In the genomic region with DNA sequence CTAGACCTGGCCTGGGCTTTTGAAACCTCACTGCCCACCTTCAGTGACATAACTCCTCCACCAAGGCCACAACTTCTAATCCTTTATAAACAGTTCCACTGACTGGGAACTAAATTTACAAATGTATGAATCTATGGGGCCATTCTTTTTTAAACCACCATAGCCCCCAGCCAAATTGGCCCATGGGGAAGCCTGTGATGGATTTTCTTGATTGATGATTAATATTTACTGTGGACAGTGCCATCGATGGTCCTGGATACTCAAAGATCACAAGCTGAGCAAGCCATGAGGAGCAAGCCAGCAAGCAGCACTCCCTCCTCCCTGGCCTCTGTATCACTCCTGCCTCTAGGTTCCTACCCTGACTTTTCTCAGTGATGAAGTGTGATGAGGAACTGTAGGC, we compare ENCODE assay signal across 35 mouse cellular contexts.
"Had no signal": no experiment of that assay in that cellular context is flagged by ENCODE, and none has a peak within 500 bp of the region (broad histone marks: within the 10 kb centered on the region; RNA-seq: fewer than 3 reads in every experiment).

No protein-coding gene starts in this region.

- H3K36me3 ChIP-seq: heart, embryonic 10.5 days; heart, embryonic 13.5 days; heart, embryonic 15.5 days; hindbrain, embryonic 10.5 days; hindbrain, embryonic 12.5 days; hindbrain, embryonic 13.5 days; hindbrain, embryonic 15.5 days; intestine, embryonic 15.5 days; kidney, embryonic 15.5 days had no signal

- H3K4me2 ChIP-seq: heart, embryonic 11.5 days; heart, embryonic 12.5 days; heart, embryonic 13.5 days; heart, embryonic 15.5 days; hindbrain, embryonic 12.5 days; hindbrain, embryonic 13.5 days; hindbrain, embryonic 14.5 days; hindbrain, embryonic 15.5 days; intestine, embryonic 15.5 days; kidney, embryonic 15.5 days had no signal

- H3K4me3 ChIP-seq: heart, embryonic 10.5 days; heart, embryonic 12.5 days; heart, embryonic 13.5 days; heart, embryonic 15.5 days; hindbrain, embryonic 10.5 days; hindbrain, embryonic 12.5 days; hindbrain, embryonic 13.5 days; hindbrain, embryonic 15.5 days; intestine, embryonic 15.5 days; kidney, embryonic 15.5 days; layer of hippocampus, adult 2 months had no signal

- DNase-seq: heart, postnatal 10 days; heart, postnatal 14 days; heart, postnatal 36 days; heart, postnatal 4 days; kidney, adult 11 months; kidney, adult 18-20 months; kidney, adult 2 months; kidney, adult 8-10 months; kidney, adult 9 months; kidney, postnatal 10 days; kidney, postnatal 14 days; kidney, postnatal 25 days; kidney, postnatal 36 days; kidney, postnatal 4 days; layer of hippocampus, adult 9-11 months; layer of hippocampus, postnatal 36 days had no signal

- H3K9me3 ChIP-seq: heart, embryonic 10.5 days; heart, embryonic 12.5 days; heart, embryonic 13.5 days; heart, embryonic 15.5 days; hindbrain, embryonic 10.5 days; hindbrain, embryonic 12.5 days; hindbrain, embryonic 13.5 days; hindbrain, embryonic 15.5 days; intestine, embryonic 15.5 days; kidney, embryonic 15.5 days had no signal

- H3K9ac ChIP-seq: heart, embryonic 12.5 days; heart, embryonic 13.5 days; heart, embryonic 15.5 days; hindbrain, embryonic 12.5 days; hindbrain, embryonic 13.5 days; hindbrain, embryonic 14.5 days; hindbrain, embryonic 15.5 days; intestine, embryonic 15.5 days; kidney, embryonic 15.5 days had no signal

- H3K4me1 ChIP-seq: intestine, embryonic 15.5 days had no signal

- H3K27ac ChIP-seq: heart, embryonic 10.5 days; heart, embryonic 13.5 days; heart, embryonic 15.5 days; hindbrain, embryonic 10.5 days; hindbrain, embryonic 12.5 days; hindbrain, embryonic 13.5 days; hindbrain, embryonic 14.5 days; hindbrain, embryonic 15.5 days; hindbrain, postnatal 0 days; intestine, embryonic 15.5 days; kidney, embryonic 15.5 days; kidney, postnatal 0 days; layer of hippocampus, adult 2 months had no signal

- H3K27me3 ChIP-seq: heart, embryonic 12.5 days; heart, embryonic 13.5 days; heart, embryonic 15.5 days; hindbrain, embryonic 12.5 days; hindbrain, embryonic 13.5 days; hindbrain, embryonic 15.5 days; intestine, embryonic 15.5 days; kidney, embryonic 15.5 days had no signal

- ATAC-seq: hindbrain, embryonic 16.5 days; hindbrain, postnatal 0 days; inflammation-experienced regulatory T-cells, adult 6 months; intestine, embryonic 15.5 days; intestine, embryonic 16.5 days; intestine, postnatal 0 days had no signal
